Comparison of ENCODE assay signal across 1 mouse cellular context in the genomic region with DNA sequence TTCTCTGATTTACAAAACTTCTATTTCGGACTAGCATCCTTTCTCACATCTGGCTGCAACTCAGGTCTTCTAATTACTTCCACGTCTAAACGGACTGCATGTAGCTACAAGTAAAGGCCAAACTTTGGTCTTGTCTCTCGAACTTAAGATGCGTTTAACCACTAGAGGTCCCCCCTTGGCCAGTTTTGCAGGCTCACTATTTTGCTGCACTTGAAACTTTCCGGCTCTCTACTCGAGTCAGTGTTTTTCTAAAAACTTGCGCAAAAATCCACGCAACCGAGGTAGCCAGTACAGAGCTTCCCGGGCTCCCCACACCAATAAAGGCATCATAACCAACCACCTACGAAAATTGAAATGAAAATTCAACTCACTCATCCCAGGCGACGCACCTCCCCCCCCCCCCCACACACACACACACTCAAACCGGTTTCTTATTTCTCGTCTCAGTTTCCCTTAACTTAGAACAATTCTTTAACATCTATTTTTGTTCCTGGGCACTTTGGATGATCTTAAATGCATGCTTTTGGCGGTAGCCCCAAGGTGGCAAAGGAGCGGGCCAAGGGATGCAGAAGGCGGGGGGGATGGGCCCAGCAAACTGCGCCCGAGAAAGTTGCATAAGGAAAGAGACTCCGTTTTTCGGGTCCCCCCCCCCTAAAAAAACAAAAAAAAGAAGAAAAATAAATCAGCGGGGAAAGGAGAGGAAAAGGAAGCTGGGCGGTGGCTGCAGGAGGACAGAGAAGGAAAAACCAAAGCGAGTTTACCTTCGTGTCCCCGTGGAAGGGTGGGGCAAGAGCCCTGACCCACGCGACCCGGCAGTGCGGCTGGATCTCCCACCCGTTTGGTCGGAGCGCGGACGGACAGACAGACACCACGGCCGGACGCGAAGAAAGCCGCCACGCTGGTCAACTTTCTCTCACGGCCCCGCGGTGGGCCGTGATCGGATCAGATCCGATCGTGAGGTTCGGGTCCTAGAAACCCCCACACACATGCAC.
TF ChIP-seq lines count a peak whose summit lies in the region.

No protein-coding gene starts in this region.

TF ChIP-seq in CH12.LX, 34 proteins besides CTCF, POLR2A, EP300 and RAD21 (continued from another document):
- TF ChIP-seq SIN3A (IDR thresholded peaks at IDR 0.05; ENCODE audit: low read length), result peak; percentile 77; the same call in 1 of the 2 replicates
- TF ChIP-seq USF1 (IDR thresholded peaks at IDR 0.05; ENCODE audit: low read depth, low read length), result no peak
- TF ChIP-seq ETS1 (conservative IDR thresholded peaks at IDR 0.05; ENCODE audit: low read depth, low read length), result no peak
- no peak for TF ChIP-seq NELFE (IDR thresholded peaks at IDR 0.05; ENCODE audit: low read depth, low read length)
- no peak for TF ChIP-seq MAX (IDR thresholded peaks at IDR 0.05; ENCODE audit: low read length)
- TF ChIP-seq BHLHE40 (IDR thresholded peaks at IDR 0.05; ENCODE audit: low read depth, low read length), result no peak
- TF ChIP-seq ZKSCAN1 (IDR thresholded peaks at IDR 0.05; ENCODE audit: borderline replicate concordance, low read depth, low read length), result no peak
- no peak; the same call in 1 of the 2 replicates for TF ChIP-seq ZNF384 (IDR thresholded peaks at IDR 0.05; ENCODE audit: low read depth, low read length)
- no peak for TF ChIP-seq JUND (conservative IDR thresholded peaks at IDR 0.05; ENCODE audit: low read depth, low read length)
- no peak for TF ChIP-seq USF2 (conservative IDR thresholded peaks at IDR 0.05; ENCODE audit: low read depth, low read length)
- TF ChIP-seq NRF1 (IDR thresholded peaks at IDR 0.05; ENCODE audit: low read depth, low read length), result no peak
- 0 out of 2 replicates have a peak, but pooled peaks have one; percentile 30 for TF ChIP-seq CHD2 (IDR thresholded peaks at IDR 0.05; ENCODE audit: low read length)
- TF ChIP-seq E2F4 (IDR thresholded peaks at IDR 0.05; ENCODE audit: insufficient replicate concordance, low read depth, low read length), result no peak
- TF ChIP-seq UBTF (IDR thresholded peaks at IDR 0.05; ENCODE audit: low read depth, low read length), result no peak
- TF ChIP-seq ZC3H11A (IDR thresholded peaks at IDR 0.05; ENCODE audit: low read depth, low read length), result 0 out of 2 replicates have a peak, but pooled peaks have one; percentile 6
- TF ChIP-seq MAZ (IDR thresholded peaks at IDR 0.05; ENCODE audit: low read depth, low read length), result no peak; the same call in 1 of the 2 replicates
- TF ChIP-seq SMC3 (IDR thresholded peaks at IDR 0.05; ENCODE audit: low read depth, low read length), result peak; percentile 68
- no peak for TF ChIP-seq PAX5 (IDR thresholded peaks at IDR 0.05; ENCODE audit: low read length)
- no peak for TF ChIP-seq JUN (IDR thresholded peaks at IDR 0.05; ENCODE audit: insufficient read depth, low read depth, low read length)
- no peak for TF ChIP-seq ELF1 (IDR thresholded peaks at IDR 0.05; ENCODE audit: low read depth, low read length)
- peak; percentile 59 for TF ChIP-seq IRF4 (IDR thresholded peaks at IDR 0.05; ENCODE audit: low read depth, low read length)
- TF ChIP-seq TCF12 (IDR thresholded peaks at IDR 0.05; ENCODE audit: low read depth, low read length), result no peak
- TF ChIP-seq TBP (conservative IDR thresholded peaks at IDR 0.05; ENCODE audit: low read depth, low read length), result 0 out of 2 replicates have a peak, but pooled peaks have one; percentile 24
- peak; percentile 63; the same call in 1 of the 2 replicates for TF ChIP-seq MXI1 (IDR thresholded peaks at IDR 0.05; ENCODE audit: low read depth, low read length)
- no peak for TF ChIP-seq KAT2A (IDR thresholded peaks at IDR 0.05; ENCODE audit: insufficient replicate concordance, low read length)
- TF ChIP-seq RCOR1 (conservative IDR thresholded peaks at IDR 0.05; ENCODE audit: low read depth, low read length), result no peak
- TF ChIP-seq MEF2A (IDR thresholded peaks at IDR 0.05; ENCODE audit: borderline replicate concordance, low read depth, low read length), result no peak; the same call in 1 of the 2 replicates
- no peak for TF ChIP-seq HCFC1 (IDR thresholded peaks at IDR 0.05; ENCODE audit: low read depth, low read length)
- peak; percentile 59; the same call in 1 of the 2 replicates for TF ChIP-seq CHD1 (IDR thresholded peaks at IDR 0.05; ENCODE audit: low read depth, low read length)
- TF ChIP-seq MYC (IDR thresholded peaks at IDR 0.05; ENCODE audit: low read depth, low read length), result 0 out of 2 replicates have a peak, but pooled peaks have one; percentile 30
